Mouse (Mus musculus) megakaryocyte, embryonic 14.5 days (primary cell): ENCODE results near the gene Gata3.

ENCODE experiments used
- FLI1 ChIP-seq: IDR thresholded peaks from 2 replicates; pipeline ENCODE4 v1.6.1; 2012; ENCODE audit warnings: low read length, inconsistent platforms, mixed read lengths
- GATA1 ChIP-seq: IDR thresholded peaks from 3 replicates; pipeline ENCODE4 v1.6.1; 2012; ENCODE audit warnings: mixed read lengths, low read length, inconsistent platforms, borderline replicate concordance

DNA sequence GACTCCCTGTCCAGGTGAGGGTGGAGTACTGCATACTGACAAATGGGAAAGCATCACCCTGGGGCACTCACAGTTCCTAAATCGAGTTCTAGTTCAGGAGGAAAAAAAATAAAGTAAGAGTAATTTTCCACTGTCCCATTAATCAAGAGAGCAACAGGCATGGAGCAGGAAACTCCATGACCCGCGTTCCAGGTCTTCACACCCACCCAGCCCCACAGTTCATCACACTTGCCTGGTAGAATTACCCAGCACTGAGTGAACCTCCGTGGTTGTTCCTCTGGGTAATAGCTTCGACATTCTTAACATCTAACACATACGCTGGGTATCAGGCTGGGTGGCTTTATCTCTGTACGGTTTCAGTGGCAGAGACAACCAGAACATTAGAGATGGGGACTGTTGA is 56.1 kb downstream of the Gata3 start:
- TF ChIP-seq GATA1 (no peak), FLI1 (no peak)
